Mouse (Mus musculus) stomach, postnatal 0 days (tissue): ENCODE measurements around the gene Sec16a. TPM values are rescaled to one million over a fixed set of nuclear protein-coding genes. Genes with fewer than 3 reads are reported as not detected.
A peak's percentile ranks its signal among the peaks of the same experiment; 100 is the strongest.

Experiments
- ATAC-seq: fragments of 200-750 bp; cut with Nextera tagmentation; 2 replicates; pipeline ENCODE4 v1.8.0; 2017; ENCODE audit not compliant: low FRiP score, low TSS enrichment
- DNase-seq: peaks from one replicate; pipeline ENCODE4 v3.0.0-alpha.2; 2016; ENCODE audit warnings: low spot score
- H3K27ac ChIP-seq: fragments of 300-500 bp; sonication (generic); replicated peaks from 2 replicates; pipeline ENCODE4 v1.5.1; 2014; ENCODE audit warnings: mild to moderate bottlenecking, control low read depth
- H3K27me3 ChIP-seq: fragments of 300-500 bp; sonication (generic); 2 replicates; pipeline ENCODE4 v1.6.1; 2014; ENCODE audit warnings: low read length; ENCODE audit not compliant: control insufficient read depth, insufficient read depth
- H3K36me3 ChIP-seq: fragments of 300-500 bp; sonication (generic); 2 replicates; pipeline ENCODE4 v1.6.1; 2014; ENCODE audit warnings: low read length, mixed read lengths; ENCODE audit not compliant: control insufficient read depth, insufficient read depth
- H3K4me1 ChIP-seq: fragments of 300-500 bp; sonication (generic); replicated peaks from 2 replicates; pipeline ENCODE4 v1.6.1; 2014; ENCODE audit warnings: antibody characterized with exemption; ENCODE audit not compliant: control insufficient read depth, insufficient read depth
- H3K4me2 ChIP-seq: fragments of 300-500 bp; sonication (generic); replicated peaks from 2 replicates; pipeline ENCODE4 v1.6.1; 2014; ENCODE audit warnings: low read depth, mild to moderate bottlenecking, control low read depth, moderate library complexity
- H3K4me3 ChIP-seq: fragments of 300-500 bp; sonication (generic); 2 replicates; pipeline ENCODE4 v1.5.1; 2014; ENCODE audit warnings: low read depth, low read length, control low read depth
- H3K9ac ChIP-seq: fragments of 300-500 bp; sonication (generic); 2 replicates; pipeline ENCODE4 v1.6.1; 2014; ENCODE audit warnings: mild to moderate bottlenecking, low read length, control low read depth, mixed read lengths
- H3K9me3 ChIP-seq: fragments of 300-500 bp; sonication (generic); 2 replicates; pipeline ENCODE4 v1.6.1; 2016; ENCODE audit warnings: low read length; ENCODE audit not compliant: control insufficient read depth
- CTCF ChIP-seq: IDR thresholded peaks from 2 replicates; pipeline ENCODE4 v1.5.1; 2016; ENCODE audit warnings: antibody characterized with exemption, low read depth, mild to moderate bottlenecking, moderate library complexity
- EP300 ChIP-seq: optimal IDR thresholded peaks from 2 replicates; pipeline ENCODE3; 2016; ENCODE audit warnings: antibody characterized with exemption
- WGBS: fragments of 180-500 bp; shearing (Covaris S2); extraction: QIAGEN DNeasy Blood & Tissue Kit; methylation state at CpG from one replicate; pipeline ENCODE4 v1.1.7; 2014; 5-methylcytosine and 5-hydroxymethylcytosine counted together
- polyA plus RNA-seq: library from polyadenylated mRNA; unstranded; fragments of >200 nt; fragmentation: Nextera tagmentation; extraction: Ambion mirVana; gene quantifications from 2 replicates; pipeline ENCODE4 v1.2.1, GENCODE M21; 2015

The Sec16a gene
- polyA plus RNA-seq, result 10.6 and 11.7 TPM in 2 replicates

GRCm38 (mm10) chr2:26444946-26445665 lies at the start of gene Sec16a:
Sec16a (minus strand) TSS chr2:26445216.
- Histone ChIP-seq H3K4me1 (peaks cover 7% of the 10 kb centered on the region), H3K27me3 (no peaks in the 10 kb centered on the region), H3K9ac (peak within 1 kb of the TSS; percentile 93), H3K4me2 (peak within 1 kb of the TSS; percentile 72), H3K4me3 (peak within 1 kb of the TSS; percentile 88), H3K27ac (peak within 1 kb of the TSS; percentile 96), H3K36me3 (peaks cover 11% of the 10 kb centered on the region), H3K9me3 (no peaks in the 10 kb centered on the region)
- TF ChIP-seq CTCF (peak; percentile 44), EP300 (no peak)
- peak; percentile 100 for DNase-seq
- peak; percentile 92 for ATAC-seq
- WGBS, result under 1% methylated on average over 58 of the region's 61 CpGs

- peaks cover 19% of the 10 kb centered on the region for H3K4me1 ChIP-seq
- no peaks in the 10 kb centered on the region for H3K27me3 ChIP-seq
- DNase-seq (peak; percentile 63), ATAC-seq (peak; percentile 31)
- no peaks in the 10 kb centered on the region for H3K9me3 ChIP-seq
- H3K4me3 ChIP-seq, result no peak overlapping the region
- no peak overlapping the region for H3K4me2 ChIP-seq
- H3K36me3 ChIP-seq, result no peaks in the 10 kb centered on the region; the same call in 1 of the 2 replicates
- H3K9ac ChIP-seq, result no peak overlapping the region
- 4% methylated on average over 7 of the region's 7 CpGs for WGBS
- TF ChIP-seq CTCF (0 out of 2 replicates have a peak, but pooled peaks have one; percentile 4), EP300 (no peak)
- H3K27ac ChIP-seq, result peak overlapping the region; percentile 76
These were observed 49.4 kb upstream of the Sec16a start for GRCm38 (mm10) chr2:26494396-26494795.

- ATAC-seq (no peak; the same call in 1 of the 2 replicates), DNase-seq (no peak)
- H3K9ac ChIP-seq, result peak overlapping the region; percentile 18; the same call in 1 of the 2 replicates
- no peaks in the 10 kb centered on the region for H3K27me3 ChIP-seq
- peaks cover 23% of the 10 kb centered on the region for H3K4me1 ChIP-seq
- no peaks in the 10 kb centered on the region for H3K9me3 ChIP-seq
- H3K4me3 ChIP-seq, result no peak overlapping the region
- TF ChIP-seq CTCF (no peak), EP300 (no peak)
- 0 out of 2 replicates have a peak overlapping the region, but pooled peaks have one; percentile 14 for H3K4me2 ChIP-seq
- H3K36me3 ChIP-seq, result no peaks in the 10 kb centered on the region; the same call in 1 of the 2 replicates
- peak overlapping the region; percentile 76 for H3K27ac ChIP-seq
- 39% methylated on average over 9 of the region's 9 CpGs for WGBS
These were observed 48.2 kb upstream of the Sec16a start for GRCm38 (mm10) chr2:26493021-26493781.

GRCm38 (mm10) chr2:26490760-26491301 lies 45.8 kb upstream of the Sec16a start:
- Histone ChIP-seq H3K27me3 (no peaks in the 10 kb centered on the region), H3K9ac (no peak overlapping the region), H3K4me3 (no peak overlapping the region), H3K36me3 (no peaks in the 10 kb centered on the region; the same call in 1 of the 2 replicates), H3K4me2 (no peak overlapping the region), H3K4me1 (peaks cover 34% of the 10 kb centered on the region), H3K27ac (peak overlapping the region; percentile 56), H3K9me3 (no peaks in the 10 kb centered on the region)
- no peak for TF ChIP-seq EP300
- peak; percentile 21; the same call in 1 of the 2 replicates for TF ChIP-seq CTCF
- DNase-seq (no peak), ATAC-seq (no peak)
- 39% methylated on average over 4 of the region's 4 CpGs for WGBS

- Histone ChIP-seq H3K4me2 (no peak overlapping the region), H3K4me3 (no peak overlapping the region), H3K9ac (no peak overlapping the region), H3K36me3 (peaks cover 3% of the 10 kb centered on the region; the same call in 1 of the 2 replicates), H3K27ac (0 out of 2 replicates have a peak overlapping the region, but pooled peaks have one; percentile 30), H3K4me1 (peaks cover 29% of the 10 kb centered on the region), H3K9me3 (no peaks in the 10 kb centered on the region), H3K27me3 (no peaks in the 10 kb centered on the region)
- no peak for ATAC-seq
- no peak for DNase-seq
- 39% methylated on average over 9 of the region's 9 CpGs for WGBS
- TF ChIP-seq CTCF (no peak), EP300 (no peak)
These were observed 43.6 kb upstream of the Sec16a start for GRCm38 (mm10) chr2:26488535-26489135.
